ENCODE assay signal across 8 mouse cellular contexts in the genomic region with DNA sequence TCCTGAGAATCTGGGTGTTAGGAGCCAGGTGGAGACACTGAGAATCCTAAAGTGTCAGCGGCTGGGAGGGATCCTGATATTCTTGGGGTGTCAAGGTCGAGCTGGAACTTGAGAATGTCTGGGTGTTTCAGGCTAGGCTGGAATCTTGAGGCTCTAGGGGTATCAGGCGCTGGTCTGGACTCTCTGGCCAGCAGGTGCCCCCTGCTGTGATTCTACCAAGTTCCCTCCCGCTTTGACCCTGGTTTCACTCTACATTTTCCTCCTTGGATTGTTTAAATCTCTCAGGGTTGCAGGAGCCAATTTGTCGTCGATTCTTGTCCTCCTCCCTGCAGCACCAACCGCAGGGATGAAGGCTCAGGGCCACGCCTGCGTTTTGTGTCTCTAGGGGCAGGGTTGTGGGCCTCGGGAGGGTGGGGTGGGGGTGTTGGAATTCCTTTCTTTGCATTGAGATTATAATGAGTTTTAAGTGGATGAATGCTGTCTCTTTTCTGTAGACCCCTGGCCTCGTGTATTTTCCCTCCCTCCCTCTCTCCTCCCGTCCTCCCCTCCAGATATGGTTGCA. TPM values are rescaled to one million over a fixed set of nuclear protein-coding genes. Genes with fewer than 3 reads are reported as not detected.
A peak's percentile ranks its signal among the peaks of the same experiment; 100 is the strongest.
DNase-seq lines count a peak whose midpoint lies in the region; ATAC-seq and TF ChIP-seq lines count a peak whose summit lies in the region.

No protein-coding gene starts in this region.

- peak overlapping the region; percentile 86 for H3K9ac ChIP-seq in heart, adult 2 months (ENCODE audit: low read depth, low read length)
- peak overlapping the region; percentile 73 for H3K9ac ChIP-seq in forebrain, embryonic 11.5 days (ENCODE audit: low read length)
- peak overlapping the region; percentile 77 for H3K9ac ChIP-seq in liver, embryonic 11.5 days (ENCODE audit: low read depth, low read length)

- peak; percentile 29 for ATAC-seq in forebrain, embryonic 11.5 days (replicated peaks; ENCODE audit: low FRiP score)
- ATAC-seq in liver, embryonic 11.5 days (replicated peaks; ENCODE audit: low FRiP score): no peak

- intact Hi-C loops in heart, adult 2 months (cut with DNase I): no loop called here
- intact Hi-C loops in heart, postnatal 25 days (cut with DNase I): no loop called here

- peak overlapping the region; percentile 75 for H3K4me3 ChIP-seq in heart, adult 2 months
- peak overlapping the region; percentile 51 for H3K4me3 ChIP-seq in forebrain, embryonic 11.5 days (ENCODE audit: low read depth, low read length)
- peak overlapping the region; percentile 72 for H3K4me3 ChIP-seq in liver, embryonic 11.5 days (ENCODE audit: low read depth, low read length)

- peaks cover 7% of the 10 kb centered on the region for H3K4me1 ChIP-seq in heart, adult 2 months (ENCODE audit: control insufficient read depth, insufficient read depth, low read length)
- peaks cover 10% of the 10 kb centered on the region for H3K4me1 ChIP-seq in forebrain, embryonic 11.5 days (replicated peaks; ENCODE audit: control insufficient read depth, insufficient read depth, low read length)
- H3K4me1 ChIP-seq in liver, embryonic 11.5 days (replicated peaks; ENCODE audit: control insufficient read depth, insufficient read depth, low read length): peaks cover 32% of the 10 kb centered on the region

- no peak for TF ChIP-seq CTCF in heart, adult 2 months (IDR thresholded peaks at IDR 0.05)

- no peaks in the 10 kb centered on the region for H3K27me3 ChIP-seq in heart, adult 2 months (ENCODE audit: control insufficient read depth, insufficient read depth, low read length)
- H3K27me3 ChIP-seq in forebrain, embryonic 11.5 days (ENCODE audit: control insufficient read depth, insufficient read depth, low read length): no peaks in the 10 kb centered on the region
- H3K27me3 ChIP-seq in liver, embryonic 11.5 days (replicated peaks; ENCODE audit: control insufficient read depth, insufficient read depth, low read length): no peaks in the 10 kb centered on the region

- 10% methylated on average over 12 of the region's 12 CpGs for WGBS in heart, adult 2 months
- WGBS in forebrain, embryonic 11.5 days: under 1% methylated on average over 12 of the region's 12 CpGs
- WGBS in liver, embryonic 11.5 days: 5% methylated on average over 12 of the region's 12 CpGs

- H3K36me3 ChIP-seq in heart, adult 2 months (ENCODE audit: control insufficient read depth, insufficient read depth, low read length): no peaks in the 10 kb centered on the region
- no peaks in the 10 kb centered on the region for H3K36me3 ChIP-seq in forebrain, embryonic 11.5 days (ENCODE audit: control insufficient read depth, insufficient read depth, low read length)
- H3K36me3 ChIP-seq in liver, embryonic 11.5 days (ENCODE audit: control insufficient read depth, insufficient read depth, low read length): no peaks in the 10 kb centered on the region

- no peak for TF ChIP-seq POLR2A in heart, adult 2 months (IDR thresholded peaks at IDR 0.05; ENCODE audit: insufficient read depth, low read depth, low read length)

- H3K9me3 ChIP-seq in forebrain, embryonic 11.5 days (ENCODE audit: control insufficient read depth, low read length): no peaks in the 10 kb centered on the region
- no peaks in the 10 kb centered on the region for H3K9me3 ChIP-seq in liver, embryonic 11.5 days (ENCODE audit: control insufficient read depth, low read length)

- peak overlapping the region; percentile 83 for H3K4me2 ChIP-seq in forebrain, embryonic 11.5 days (ENCODE audit: low read depth, low read length, severe bottlenecking)
- peak overlapping the region; percentile 86 for H3K4me2 ChIP-seq in liver, embryonic 11.5 days

- peak overlapping the region; percentile 80 for H3K27ac ChIP-seq in heart, adult 2 months
- peak overlapping the region; percentile 57 for H3K27ac ChIP-seq in forebrain, embryonic 11.5 days (ENCODE audit: low read depth, low read length)
- peak overlapping the region; percentile 78 for H3K27ac ChIP-seq in liver, embryonic 11.5 days (ENCODE audit: low read depth, low read length)

- peaks cover 3% of the 10 kb centered on the region; the same call in 1 of the 2 replicates for H3K79me2 ChIP-seq in heart, adult 2 months (replicated peaks; ENCODE audit: control insufficient read depth, insufficient read depth, low read length)

- no peak for DNase-seq in heart, adult 2 months
- DNase-seq in heart, postnatal 25 days (ENCODE audit: low spot score): no peak
- DNase-seq in ES-CJ7 (ENCODE audit: low read depth, low spot score): peak; percentile 89
- peak; percentile 66 for DNase-seq in forebrain, embryonic 11.5 days (ENCODE audit: low spot score)
- no peak for DNase-seq in liver, embryonic 11.5 days (ENCODE audit: low spot score)
- DNase-seq in adrenal gland, adult 18-20 months (ENCODE audit: low spot score in 2 of 2): no peak
- DNase-seq in urinary bladder, postnatal 36 days (ENCODE audit: low spot score in 2 of 2): no peak
- DNase-seq in adrenal gland, adult 8-10 months: no peak

- no peak for TF ChIP-seq EP300 in heart, adult 2 months (IDR thresholded peaks at IDR 0.05; ENCODE audit: insufficient read depth, low read depth, low read length)

RNA-seq across cellular contexts. Expression of a gene that starts 0.7 kb away (rescaled TPM):
- 1 to 10 TPM; 7.7 to 8.4 TPM for total RNA-seq in heart, adult 2 months (2021)
- 10.6 and 12.7 TPM in 2 replicates for polyA plus RNA-seq in heart, adult 2 months (2012; rRNA removed)
- 1 to 10 TPM; 8.2 to 8.7 TPM for total RNA-seq in heart, postnatal 25 days (2021)
- polyA plus RNA-seq in forebrain, embryonic 11.5 days (2014; fragmentation: Nextera tagmentation; extraction: Ambion mirVana): 70.2 and 75.9 TPM in 2 replicates
- polyA plus RNA-seq in liver, embryonic 11.5 days (2014; fragmentation: Nextera tagmentation; extraction: Ambion mirVana): 61.8 and 65.9 TPM in 2 replicates
- 10 to 100 TPM; 25.5 to 25.9 TPM for total RNA-seq in adrenal gland, adult 18-20 months (2021)
- 10 to 100 TPM; 24.3 to 40.6 (median 34.0) TPM for total RNA-seq in adrenal gland, adult 8-10 months (2022)

RNA-seq across cellular contexts. Expression of a gene that starts 53.6 kb away (rescaled TPM):
- under 1 TPM; 0.68 to 0.81 TPM for total RNA-seq in heart, adult 2 months (2021)
- polyA plus RNA-seq in heart, adult 2 months (2012; rRNA removed): 0.18 and 0.70 TPM in 2 replicates
- 1 to 10 TPM; 1.3 to 1.6 TPM for total RNA-seq in heart, postnatal 25 days (2021)
- 10.0 and 10.4 TPM in 2 replicates for polyA plus RNA-seq in forebrain, embryonic 11.5 days (2014; fragmentation: Nextera tagmentation; extraction: Ambion mirVana)
- 4.6 and 5.2 TPM in 2 replicates for polyA plus RNA-seq in liver, embryonic 11.5 days (2014; fragmentation: Nextera tagmentation; extraction: Ambion mirVana)
- 1 to 10 TPM; 1.1 to 1.5 TPM for total RNA-seq in adrenal gland, adult 18-20 months (2021)
- total RNA-seq in adrenal gland, adult 8-10 months (2022): 1 to 10 TPM; 2.2 to 3.3 (median 2.3) TPM

Comparison
In these comparisons a context has a peak if more than half of its experiments do, and no peak if none do; other contexts are left out.
1. DNase-seq: peak in ES-CJ7 (single experiment) and forebrain, embryonic 11.5 days (single experiment); none in heart, adult 2 months (0 of 2), heart, postnatal 25 days (single experiment), liver, embryonic 11.5 days (single experiment), adrenal gland, adult 18-20 months (0 of 2), urinary bladder, postnatal 36 days (0 of 2) and adrenal gland, adult 8-10 months (single experiment).
2. Peak in every context shown above with its lines, with median percentiles within 50 percentile points of each other: H3K27ac ChIP-seq, H3K4me3 ChIP-seq and H3K9ac ChIP-seq.